Comparison of ENCODE assay signal across 10 mouse cellular contexts in the genomic region with DNA sequence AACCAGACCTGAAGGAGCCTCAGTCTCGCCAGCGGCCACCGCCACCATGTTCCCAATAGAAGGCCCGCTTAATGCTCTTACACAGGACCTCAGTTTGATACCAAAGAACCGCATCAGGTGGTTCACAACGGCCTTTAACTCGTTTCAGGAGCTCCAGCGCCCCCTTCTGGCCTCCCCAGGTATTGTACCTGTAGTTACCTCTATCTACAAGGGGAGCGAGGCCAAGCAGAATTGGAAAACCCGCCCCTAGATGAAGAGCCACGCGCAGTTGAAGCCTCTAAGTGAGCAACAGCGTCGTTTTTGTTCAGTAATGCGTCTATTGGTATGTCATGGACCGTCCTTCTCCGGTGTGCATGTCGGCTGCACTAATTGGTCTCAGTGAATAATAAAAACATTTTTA. TPM values are rescaled to one million over a fixed set of nuclear protein-coding genes. Genes with fewer than 3 reads are reported as not detected.
A peak's percentile ranks its signal among the peaks of the same experiment; 100 is the strongest.
DNase-seq lines count a peak whose midpoint lies in the region; ATAC-seq and TF ChIP-seq lines count a peak whose summit lies in the region.
"Had no signal": no experiment of that assay in that cellular context is flagged by ENCODE, and none has a peak within 500 bp of the region (broad histone marks: within the 10 kb centered on the region; RNA-seq: fewer than 3 reads in every experiment).

No protein-coding gene starts in this region.

- no peaks in the 10 kb centered on the region for H3K36me3 ChIP-seq in forebrain, embryonic 14.5 days (ENCODE audit: control insufficient read depth, insufficient read depth, low read length)
- no peaks in the 10 kb centered on the region for H3K36me3 ChIP-seq in hindbrain, embryonic 16.5 days (ENCODE audit: control insufficient read depth, insufficient read depth, low read length)
- no peaks in the 10 kb centered on the region for H3K36me3 ChIP-seq in liver, postnatal 0 days (replicated peaks; ENCODE audit: insufficient read depth, low read length)
- H3K36me3 ChIP-seq: heart, embryonic 15.5 days had no signal

- H3K9me3 ChIP-seq in forebrain, embryonic 14.5 days (replicated peaks; ENCODE audit: control insufficient read depth, low read length): no peaks in the 10 kb centered on the region
- no peaks in the 10 kb centered on the region for H3K9me3 ChIP-seq in hindbrain, embryonic 16.5 days (ENCODE audit: control insufficient read depth, low read length)
- no peaks in the 10 kb centered on the region for H3K9me3 ChIP-seq in liver, postnatal 0 days (ENCODE audit: low read length)
- H3K9me3 ChIP-seq: heart, embryonic 15.5 days had no signal

- peak; percentile 80 for TF ChIP-seq CTCF in bone marrow macrophage, adult 2 months (IDR thresholded peaks at IDR 0.05; ENCODE audit: low read depth, low read length)
- peak; percentile 84 for TF ChIP-seq CTCF in liver, postnatal 0 days (IDR thresholded peaks at IDR 0.05; ENCODE audit: low read depth)

- no peak overlapping the region for H3K9ac ChIP-seq in forebrain, embryonic 14.5 days (ENCODE audit: low read length)
- H3K9ac ChIP-seq in hindbrain, embryonic 16.5 days (ENCODE audit: low read depth, low read length): no peak overlapping the region
- no peak overlapping the region for H3K9ac ChIP-seq in liver, postnatal 0 days (replicated peaks)
- H3K9ac ChIP-seq: heart, embryonic 15.5 days had no signal

- H3K4me2 ChIP-seq in forebrain, embryonic 14.5 days (ENCODE audit: low read length): no peak overlapping the region
- H3K4me2 ChIP-seq in hindbrain, embryonic 16.5 days (ENCODE audit: low read length): peak overlapping the region; percentile 28
- no peak overlapping the region for H3K4me2 ChIP-seq in liver, postnatal 0 days (ENCODE audit: low read depth, low read length)
- H3K4me2 ChIP-seq: heart, embryonic 15.5 days had no signal

- DNase-seq in ovary, postnatal 14 days (ENCODE audit: low spot score): peak; percentile 61
- DNase-seq in ovary, adult 18-20 months (ENCODE audit: low spot score): no peak
- peak; percentile 67 for DNase-seq in forebrain, embryonic 14.5 days (ENCODE audit: low spot score)
- DNase-seq in liver, postnatal 0 days: peak; percentile 83
- DNase-seq in right cerebral cortex, postnatal 14 days: peak; percentile 86
- DNase-seq in urinary bladder, postnatal 4 days (ENCODE audit: low spot score in 2 of 2): peak; percentile 32 to 79

- H3K4me3 ChIP-seq in bone marrow macrophage, adult 2 months (ENCODE audit: insufficient read depth, low read length): no peak overlapping the region
- no peak overlapping the region for H3K4me3 ChIP-seq in forebrain, embryonic 14.5 days (ENCODE audit: low read depth, low read length)
- no peak overlapping the region for H3K4me3 ChIP-seq in hindbrain, embryonic 16.5 days (ENCODE audit: low read length)
- no peak overlapping the region for H3K4me3 ChIP-seq in liver, postnatal 0 days (ENCODE audit: low read depth, low read length)
- H3K4me3 ChIP-seq: heart, embryonic 15.5 days had no signal

- TF ChIP-seq EP300 in liver, postnatal 0 days (IDR thresholded peaks at IDR 0.05; ENCODE audit: low read depth): no peak

- ATAC-seq in forebrain, embryonic 14.5 days: no peak
- no peak for ATAC-seq in hindbrain, embryonic 16.5 days
- ATAC-seq in liver, postnatal 0 days: no peak

- H3K27ac ChIP-seq in bone marrow macrophage, adult 2 months (ENCODE audit: insufficient read depth, low read depth, low read length): no peak overlapping the region
- no peak overlapping the region for H3K27ac ChIP-seq in forebrain, embryonic 14.5 days (ENCODE audit: low read depth, low read length)
- no peak overlapping the region for H3K27ac ChIP-seq in hindbrain, embryonic 16.5 days (ENCODE audit: low read depth, low read length)
- H3K27ac ChIP-seq in liver, postnatal 0 days (ENCODE audit: low read depth): no peak overlapping the region
- H3K27ac ChIP-seq: heart, embryonic 15.5 days had no signal

- no peak for TF ChIP-seq POLR2A in bone marrow macrophage, adult 2 months (IDR thresholded peaks at IDR 0.05; ENCODE audit: borderline replicate concordance, low read depth, low read length)

- H3K27me3 ChIP-seq in forebrain, embryonic 14.5 days (replicated peaks; ENCODE audit: control insufficient read depth, insufficient read depth, low read length): no peaks in the 10 kb centered on the region
- H3K27me3 ChIP-seq in hindbrain, embryonic 16.5 days (replicated peaks; ENCODE audit: control insufficient read depth, insufficient read depth, low read length): no peaks in the 10 kb centered on the region
- H3K27me3 ChIP-seq in liver, postnatal 0 days (ENCODE audit: insufficient read depth, low read length): no peaks in the 10 kb centered on the region

- H3K4me1 ChIP-seq in bone marrow macrophage, adult 2 months (ENCODE audit: control insufficient read depth, insufficient read depth, low read length): peaks cover 15% of the 10 kb centered on the region
- no peaks in the 10 kb centered on the region for H3K4me1 ChIP-seq in forebrain, embryonic 14.5 days (ENCODE audit: control insufficient read depth, insufficient read depth, low read length)
- H3K4me1 ChIP-seq in hindbrain, embryonic 16.5 days (ENCODE audit: control insufficient read depth, insufficient read depth, low read depth, low read length): no peaks in the 10 kb centered on the region
- H3K4me1 ChIP-seq in liver, postnatal 0 days (ENCODE audit: insufficient read depth): no peaks in the 10 kb centered on the region; the same call in 1 of the 2 replicates

- 11% methylated on average over 18 of the region's 18 CpGs for WGBS in forebrain, embryonic 14.5 days
- 14% methylated on average over 18 of the region's 18 CpGs for WGBS in hindbrain, embryonic 16.5 days
- 13% methylated on average over 18 of the region's 18 CpGs for WGBS in liver, postnatal 0 days (ENCODE audit: insufficient replicate concordance)

RNA-seq across cellular contexts. Expression of a gene that starts 12.3 kb away (rescaled TPM):
- polyA plus RNA-seq in bone marrow macrophage, adult 2 months (2012; ENCODE audit: insufficient read depth, insufficient read length, missing spikeins): not detected in 2 replicates
- polyA plus RNA-seq in forebrain, embryonic 14.5 days (2014; fragmentation: Nextera tagmentation; extraction: Ambion mirVana): not detected in 2 replicates
- polyA plus RNA-seq in hindbrain, embryonic 16.5 days (2015; fragmentation: Nextera tagmentation; extraction: Ambion mirVana): not detected in 2 replicates
- not detected in 2 replicates for polyA plus RNA-seq in liver, postnatal 0 days (2015; fragmentation: Nextera tagmentation; extraction: Ambion mirVana)
- polyA plus RNA-seq: heart, embryonic 15.5 days; stomach, embryonic 16.5 days had no signal

RNA-seq across cellular contexts. Expression of a gene that starts 22.0 kb away (rescaled TPM):
- not detected in 2 replicates for polyA plus RNA-seq in bone marrow macrophage, adult 2 months (2012; ENCODE audit: insufficient read depth, insufficient read length, missing spikeins)
- not detected in 2 replicates for polyA plus RNA-seq in forebrain, embryonic 14.5 days (2014; fragmentation: Nextera tagmentation; extraction: Ambion mirVana)
- not detected in 2 replicates for polyA plus RNA-seq in hindbrain, embryonic 16.5 days (2015; fragmentation: Nextera tagmentation; extraction: Ambion mirVana)
- polyA plus RNA-seq in liver, postnatal 0 days (2015; fragmentation: Nextera tagmentation; extraction: Ambion mirVana): not detected in 2 replicates
- polyA plus RNA-seq: heart, embryonic 15.5 days had no signal

RNA-seq across cellular contexts. Expression of a gene that starts 29.6 kb away (rescaled TPM):
- polyA plus RNA-seq in bone marrow macrophage, adult 2 months (2012; ENCODE audit: insufficient read depth, insufficient read length, missing spikeins): 56.6 and 62.4 TPM in 2 replicates
- 134 and 135 TPM in 2 replicates for polyA plus RNA-seq in forebrain, embryonic 14.5 days (2014; fragmentation: Nextera tagmentation; extraction: Ambion mirVana)
- 90.4 and 102 TPM in 2 replicates for polyA plus RNA-seq in hindbrain, embryonic 16.5 days (2015; fragmentation: Nextera tagmentation; extraction: Ambion mirVana)
- 26.6 and 28.2 TPM in 2 replicates for polyA plus RNA-seq in liver, postnatal 0 days (2015; fragmentation: Nextera tagmentation; extraction: Ambion mirVana)

RNA-seq across cellular contexts. Expression of a gene that starts 34.8 kb away (rescaled TPM):
- not detected in 2 replicates for polyA plus RNA-seq in bone marrow macrophage, adult 2 months (2012; ENCODE audit: insufficient read depth, insufficient read length, missing spikeins)
- polyA plus RNA-seq in forebrain, embryonic 14.5 days (2014; fragmentation: Nextera tagmentation; extraction: Ambion mirVana): not detected in 2 replicates
- polyA plus RNA-seq in hindbrain, embryonic 16.5 days (2015; fragmentation: Nextera tagmentation; extraction: Ambion mirVana): not detected in 2 replicates
- polyA plus RNA-seq in liver, postnatal 0 days (2015; fragmentation: Nextera tagmentation; extraction: Ambion mirVana): not detected in 2 replicates
- polyA plus RNA-seq: heart, embryonic 15.5 days; stomach, embryonic 16.5 days had no signal

RNA-seq across cellular contexts. Expression of a gene that starts 52.1 kb away (rescaled TPM):
- not detected in 2 replicates for polyA plus RNA-seq in bone marrow macrophage, adult 2 months (2012; ENCODE audit: insufficient read depth, insufficient read length, missing spikeins)
- polyA plus RNA-seq in forebrain, embryonic 14.5 days (2014; fragmentation: Nextera tagmentation; extraction: Ambion mirVana): not detected in 2 replicates
- not detected in 2 replicates for polyA plus RNA-seq in hindbrain, embryonic 16.5 days (2015; fragmentation: Nextera tagmentation; extraction: Ambion mirVana)
- polyA plus RNA-seq in liver, postnatal 0 days (2015; fragmentation: Nextera tagmentation; extraction: Ambion mirVana): not detected in 2 replicates
- polyA plus RNA-seq: heart, embryonic 15.5 days; stomach, embryonic 16.5 days had no signal
